Mouse (Mus musculus): ENCODE data around the gene Sntg2. TPM values are rescaled to one million over a fixed set of nuclear protein-coding genes. Genes with fewer than 3 reads are reported as not detected.

Sntg2 gene
- polyA plus RNA-seq, 1 experiment from 2014 or later, result 1.7 TPM

Other genes starting within 250 kb of the Sntg2 start
- gene Tpo, start 240.8 kb downstream of the Sntg2 start, polyA plus RNA-seq (2016; fragmentation: Nextera tagmentation; extraction: Ambion mirVana), result not detected in 2 replicates
- gene Tmem18, start 211.1 kb upstream of the Sntg2 start, polyA plus RNA-seq (2016; fragmentation: Nextera tagmentation; extraction: Ambion mirVana), result 15.3 and 15.6 TPM in 2 replicates

Measured in heart, embryonic 10.5 days (tissue).